Mouse (Mus musculus) hindbrain, embryonic 14.5 days (tissue): Measurements from ENCODE around the gene Arg1. TPM values are rescaled to one million over a fixed set of nuclear protein-coding genes. Genes with fewer than 3 reads are reported as not detected.

Source experiments
- ATAC-seq: fragments of 200-750 bp; cut with Nextera tagmentation; 2 replicates; pipeline ENCODE4 v1.8.0; 2017; ENCODE audit warnings: moderate number of reproducible peaks, mild to moderate bottlenecking, moderate TSS enrichment, moderate library complexity; ENCODE audit not compliant: low FRiP score
- DNase-seq: peaks from one replicate; pipeline ENCODE4 v3.0.0-alpha.2; 2015; ENCODE audit warnings: low spot score
- H3K27ac ChIP-seq: fragments of 300-500 bp; sonication (generic); 2 replicates; pipeline ENCODE4 v1.5.1; 2014; ENCODE audit warnings: mild to moderate bottlenecking, moderate library complexity
- H3K27me3 ChIP-seq: fragments of 300-500 bp; sonication (generic); 2 replicates; pipeline ENCODE4 v1.6.1; 2014; ENCODE audit warnings: mild to moderate bottlenecking, low read length, mixed read lengths; ENCODE audit not compliant: control insufficient read depth, insufficient read depth
- H3K36me3 ChIP-seq: fragments of 300-500 bp; sonication (generic); replicated peaks from 2 replicates; pipeline ENCODE4 v1.6.1; 2014; ENCODE audit not compliant: control insufficient read depth, insufficient read depth
- H3K4me1 ChIP-seq: fragments of 300-500 bp; sonication (generic); replicated peaks from 2 replicates; pipeline ENCODE4 v1.6.1; 2014; ENCODE audit warnings: antibody characterized with exemption, low read length, mixed read lengths; ENCODE audit not compliant: control insufficient read depth, insufficient read depth
- H3K4me2 ChIP-seq: fragments of 300-500 bp; sonication (generic); replicated peaks from 2 replicates; pipeline ENCODE4 v1.6.1; 2014; ENCODE audit warnings: mild to moderate bottlenecking, moderate library complexity
- H3K4me3 ChIP-seq: fragments of 300-500 bp; sonication (generic); replicated peaks from 2 replicates; pipeline ENCODE4 v1.5.1; 2014; ENCODE audit warnings: mild to moderate bottlenecking, low read length
- H3K9ac ChIP-seq: fragments of 300-500 bp; sonication (generic); 2 replicates; pipeline ENCODE4 v1.6.1; 2014
- H3K9me3 ChIP-seq: fragments of 300-500 bp; sonication (generic); 2 replicates; pipeline ENCODE4 v1.6.1; 2016; ENCODE audit warnings: low read length; ENCODE audit not compliant: control insufficient read depth
- WGBS: fragments of 180-500 bp; shearing (Covaris S2); extraction: QIAGEN DNeasy Blood & Tissue Kit; methylation state at CpG from one replicate; pipeline ENCODE4 v1.1.7; 2014; 5-methylcytosine and 5-hydroxymethylcytosine counted together
- polyA plus RNA-seq: library from polyadenylated mRNA; unstranded; fragments of >200 nt; fragmentation: Nextera tagmentation; extraction: Ambion mirVana; gene quantifications from 2 replicates; pipeline ENCODE4 v1.2.1, GENCODE M21; 2014

Gene Arg1
- polyA plus RNA-seq, 1 experiment from 2014 or later, result 2.8 TPM

DNA sequence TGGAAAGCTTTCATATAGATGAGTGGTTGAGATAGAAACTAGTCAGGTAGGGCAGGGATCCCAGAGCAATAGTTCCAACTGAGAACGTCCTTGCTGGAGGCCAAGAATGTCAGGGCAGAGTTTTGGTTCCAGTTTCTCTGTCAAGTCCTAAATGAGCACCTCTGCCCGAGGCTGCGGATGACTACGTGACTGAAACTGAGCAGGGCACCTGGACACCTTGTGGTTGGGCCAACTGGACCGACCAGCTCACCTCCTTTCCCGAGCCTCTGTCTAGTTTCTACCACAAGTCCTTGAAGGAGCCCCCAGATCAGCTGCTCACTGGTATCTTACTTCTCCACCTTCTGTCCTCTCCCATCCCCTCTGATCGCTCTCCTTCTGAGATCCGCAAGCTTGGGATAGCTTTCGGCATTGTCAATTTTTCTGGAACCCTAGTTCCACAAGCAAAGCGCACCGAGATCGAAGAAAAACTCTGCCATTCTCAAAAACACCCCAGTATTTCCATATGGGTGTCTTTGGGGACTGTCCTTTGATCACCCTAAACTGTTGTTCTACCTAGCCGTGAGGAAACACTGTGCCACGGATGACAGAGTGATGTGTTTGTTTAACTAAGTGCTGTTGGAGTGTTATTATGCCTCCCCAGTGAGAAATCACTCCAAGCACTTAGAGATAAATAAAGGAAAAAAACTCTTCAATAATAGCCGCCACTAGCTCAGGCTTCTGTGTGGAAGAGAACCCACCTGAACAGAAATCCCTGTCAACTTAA is 31.2 kb upstream of the Arg1 start:
- DNase-seq, result no peak
- H3K27me3 ChIP-seq, result no peaks in the 10 kb centered on the region
- ATAC-seq, result no peak
- no peak overlapping the region for H3K27ac ChIP-seq
- H3K36me3 ChIP-seq, result no peaks in the 10 kb centered on the region
- H3K9ac ChIP-seq, result no peak overlapping the region
- no peak overlapping the region for H3K4me3 ChIP-seq
- H3K4me2 ChIP-seq, result no peak overlapping the region
- no peaks in the 10 kb centered on the region for H3K9me3 ChIP-seq
- 81% methylated on average over 15 of the region's 15 CpGs for WGBS
- no peaks in the 10 kb centered on the region; the same call in 1 of the 2 replicates for H3K4me1 ChIP-seq

DNA sequence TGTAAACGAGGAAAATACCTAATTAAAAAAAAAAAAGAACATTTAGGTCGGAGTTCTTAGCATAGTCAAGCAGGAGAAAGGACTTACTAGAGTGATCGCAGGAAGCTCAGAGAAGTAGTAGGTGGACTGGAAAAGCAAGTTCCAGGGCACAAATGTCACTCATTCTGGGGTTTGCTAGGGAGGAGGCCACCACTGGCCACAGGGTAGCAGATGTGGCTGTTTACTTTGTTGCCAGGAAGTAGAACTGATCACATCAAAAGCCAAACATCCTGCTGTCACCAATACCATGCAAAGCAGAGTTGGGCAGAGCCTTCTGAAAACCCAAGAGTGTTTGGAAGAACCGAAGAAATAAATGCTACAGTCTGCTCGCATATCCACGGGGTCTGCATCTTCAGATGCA is 26.6 kb upstream of the Arg1 start:
- no peak for DNase-seq

DNA sequence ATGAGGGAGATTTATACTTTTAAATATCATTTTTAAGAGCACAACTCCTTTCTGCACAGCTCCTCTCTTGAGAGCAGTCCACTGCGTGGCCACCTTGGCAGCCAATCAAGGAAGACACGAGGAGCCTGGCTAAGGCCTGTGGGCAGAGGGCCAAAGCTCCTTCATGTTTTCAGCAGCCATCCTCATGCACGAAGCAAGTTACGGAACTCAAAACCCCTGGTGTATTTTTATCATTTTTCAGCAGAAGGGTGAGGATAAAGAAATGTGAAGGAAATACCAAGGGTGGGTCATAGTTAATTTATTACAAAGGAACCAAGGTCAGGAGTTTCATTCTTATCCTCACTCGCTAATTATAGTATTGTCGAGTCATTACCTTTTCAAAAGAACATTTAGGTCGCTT is 25.3 kb upstream of the Arg1 start:
- H3K4me3 ChIP-seq, result no peak overlapping the region
- H3K9me3 ChIP-seq, result no peaks in the 10 kb centered on the region
- ATAC-seq, result no peak
- no peak overlapping the region for H3K27ac ChIP-seq
- 84% methylated on average over 7 of the region's 7 CpGs for WGBS
- no peak for DNase-seq
- H3K4me2 ChIP-seq, result no peak overlapping the region
- no peaks in the 10 kb centered on the region for H3K27me3 ChIP-seq
- no peaks in the 10 kb centered on the region for H3K4me1 ChIP-seq
- no peaks in the 10 kb centered on the region for H3K36me3 ChIP-seq
- no peak overlapping the region for H3K9ac ChIP-seq

More for the DNA sequence above, 26.6 kb upstream of the Arg1 start:
- H3K27ac ChIP-seq, result no peak overlapping the region
- H3K4me1 ChIP-seq, result no peaks in the 10 kb centered on the region; the same call in 1 of the 2 replicates
- ATAC-seq, result no peak
- no peak overlapping the region for H3K4me3 ChIP-seq
- H3K27me3 ChIP-seq, result no peaks in the 10 kb centered on the region
- no peaks in the 10 kb centered on the region for H3K36me3 ChIP-seq
- H3K4me2 ChIP-seq, result no peak overlapping the region
- no peaks in the 10 kb centered on the region for H3K9me3 ChIP-seq
- WGBS, result 90% methylated on average over 6 of the region's 6 CpGs
- H3K9ac ChIP-seq, result no peak overlapping the region

DNA sequence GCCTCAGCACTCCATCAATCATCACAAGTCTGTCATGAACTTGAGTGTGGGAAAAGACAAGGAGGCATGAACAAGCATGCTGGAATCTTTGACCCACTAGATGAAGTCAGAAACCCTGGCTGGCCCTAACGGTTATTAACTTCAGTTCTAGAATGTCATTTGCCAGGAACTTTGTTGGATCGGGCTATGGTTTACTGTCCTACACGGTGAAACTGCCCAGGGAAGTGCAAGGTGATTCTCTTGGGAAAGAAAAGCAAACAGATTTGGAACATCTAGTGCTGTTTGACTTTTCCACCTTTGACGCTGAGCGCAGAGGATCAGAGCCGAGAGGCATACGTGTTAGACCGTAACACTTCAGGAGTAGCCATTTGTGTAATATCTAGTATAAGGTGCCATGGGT is 24.3 kb upstream of the Arg1 start:
- H3K4me2 ChIP-seq, result no peak overlapping the region
- WGBS, result 91% methylated on average over 8 of the region's 8 CpGs
- no peak for DNase-seq
- ATAC-seq, result no peak
- H3K4me3 ChIP-seq, result no peak overlapping the region
- no peaks in the 10 kb centered on the region for H3K36me3 ChIP-seq
- no peak overlapping the region for H3K9ac ChIP-seq
- no peaks in the 10 kb centered on the region for H3K9me3 ChIP-seq
- no peak overlapping the region for H3K27ac ChIP-seq
- H3K4me1 ChIP-seq, result no peaks in the 10 kb centered on the region
- no peaks in the 10 kb centered on the region for H3K27me3 ChIP-seq

DNA sequence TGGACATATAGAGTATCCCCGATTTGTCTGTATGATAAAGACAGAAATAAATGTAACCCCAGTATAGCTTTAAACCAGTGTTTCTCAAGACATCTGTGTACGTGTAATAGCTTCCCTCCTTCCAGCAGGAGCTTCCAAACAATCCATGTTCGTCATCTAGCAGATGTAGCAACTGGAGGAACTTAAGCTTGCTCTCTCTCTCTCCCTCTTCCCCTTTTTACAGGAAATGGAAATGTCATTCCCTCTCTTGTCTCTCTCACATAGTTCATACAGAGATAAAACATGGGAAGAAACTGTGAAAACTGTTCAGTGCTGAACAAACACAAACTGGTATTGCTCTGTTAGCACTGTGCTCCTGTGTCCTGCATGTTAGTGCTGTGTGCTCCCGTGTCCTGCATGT is 22.9 kb upstream of the Arg1 start:
- no peak for DNase-seq
- Histone ChIP-seq H3K27me3 (no peaks in the 10 kb centered on the region), H3K9ac (no peak overlapping the region), H3K4me2 (no peak overlapping the region), H3K4me1 (no peaks in the 10 kb centered on the region), H3K27ac (no peak overlapping the region), H3K36me3 (no peaks in the 10 kb centered on the region), H3K9me3 (no peaks in the 10 kb centered on the region), H3K4me3 (no peak overlapping the region)
- 75% methylated on average over 4 of the region's 4 CpGs for WGBS
- ATAC-seq, result no peak

DNA sequence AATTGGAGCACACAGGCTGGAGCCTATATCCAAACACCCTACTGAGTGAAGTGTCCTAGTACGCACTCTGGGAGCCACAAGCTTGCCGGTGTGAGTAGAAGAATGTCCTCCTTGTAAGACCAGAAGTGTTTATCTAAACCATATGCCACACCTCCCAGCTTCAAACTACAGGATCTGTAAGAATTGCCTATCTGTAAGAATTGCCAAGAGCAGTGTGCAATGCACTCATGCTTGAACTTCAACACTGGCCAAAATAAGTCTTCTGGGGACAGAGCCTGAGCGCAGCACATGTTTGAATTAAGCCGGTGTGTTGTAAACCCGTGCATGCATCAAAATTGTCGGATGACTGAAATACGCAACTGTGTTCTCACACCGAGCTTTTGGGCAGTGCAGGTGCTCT is 21.0 kb upstream of the Arg1 start:
- Histone ChIP-seq H3K9ac (no peak overlapping the region), H3K4me3 (no peak overlapping the region)
- WGBS, result 91% methylated on average over 8 of the region's 8 CpGs

DNA sequence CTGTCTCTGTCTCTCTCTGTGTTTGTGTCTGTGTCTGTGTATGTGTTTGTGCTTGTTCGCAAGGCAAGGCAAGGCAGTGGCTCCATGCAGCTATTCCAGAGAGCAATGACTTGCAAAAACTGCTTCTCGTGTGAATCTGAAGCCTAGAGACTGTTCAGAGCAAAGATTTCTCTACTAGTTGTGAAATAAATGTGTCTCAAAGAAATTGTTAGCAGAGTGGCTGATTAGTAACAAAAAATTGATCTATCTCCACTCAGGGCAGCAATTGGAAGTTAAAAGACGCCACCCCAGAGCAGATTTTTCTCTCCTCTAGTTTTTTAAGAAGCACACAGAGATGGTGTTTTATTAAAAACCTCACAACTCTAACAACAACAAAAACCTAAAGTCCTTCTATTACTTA is 20.6 kb upstream of the Arg1 start:
- Histone ChIP-seq H3K4me2 (no peak overlapping the region), H3K4me1 (no peaks in the 10 kb centered on the region), H3K36me3 (no peaks in the 10 kb centered on the region), H3K27ac (no peak overlapping the region), H3K27me3 (no peaks in the 10 kb centered on the region), H3K9me3 (no peaks in the 10 kb centered on the region), H3K9ac (no peak overlapping the region), H3K4me3 (no peak overlapping the region)
- 91% methylated on average over 3 of the region's 3 CpGs for WGBS
- ATAC-seq (no peak), DNase-seq (no peak)

More for the DNA sequence above, 21.0 kb upstream of the Arg1 start:
- Histone ChIP-seq H3K4me2 (no peak overlapping the region), H3K4me1 (no peaks in the 10 kb centered on the region), H3K27me3 (no peaks in the 10 kb centered on the region), H3K36me3 (no peaks in the 10 kb centered on the region), H3K9me3 (no peaks in the 10 kb centered on the region), H3K27ac (no peak overlapping the region)
- DNase-seq (no peak), ATAC-seq (no peak)

DNA sequence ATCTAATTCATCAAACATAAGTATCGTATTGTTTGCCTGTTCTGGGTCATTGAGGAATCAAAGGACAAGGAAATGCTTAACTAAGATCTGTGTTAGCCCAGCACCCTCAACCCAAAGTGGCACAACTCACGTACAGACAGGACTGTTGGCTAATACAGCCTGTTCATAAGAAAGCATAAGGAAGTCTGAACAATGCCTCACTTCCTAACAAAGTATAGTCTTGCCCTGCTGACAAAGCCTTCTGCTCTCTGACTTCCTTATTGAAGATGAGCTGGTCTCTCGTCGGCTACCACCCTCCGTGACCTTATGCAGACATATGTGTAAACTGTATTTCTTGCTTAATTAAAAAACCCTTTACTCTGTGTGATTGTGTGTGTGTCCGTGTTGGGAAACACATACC is 2.9 kb upstream of the Arg1 start:
- WGBS, result 84% methylated on average over 6 of the region's 6 CpGs
- H3K36me3 ChIP-seq, result no peaks in the 10 kb centered on the region
- DNase-seq, result no peak

DNA sequence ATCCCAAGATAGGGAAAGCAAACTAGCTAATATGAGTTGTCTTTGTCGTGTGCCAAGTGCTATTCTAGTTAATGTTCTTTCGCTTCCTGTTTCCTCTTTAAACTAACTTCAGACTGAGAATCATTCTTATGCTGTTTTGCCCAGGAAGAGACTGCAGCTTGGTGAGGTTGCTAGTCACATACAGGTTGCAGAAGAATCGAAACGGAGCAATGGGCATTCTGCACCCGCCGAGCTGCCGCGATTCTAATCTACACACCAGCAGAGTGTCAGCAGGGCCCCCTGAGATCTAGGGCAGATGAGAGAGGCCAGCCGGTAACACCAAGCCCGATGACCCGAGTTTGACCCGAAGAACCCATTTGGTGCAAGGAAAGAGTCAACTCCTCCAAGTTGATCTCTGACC is 788 bp upstream of the Arg1 start:
- DNase-seq (no peak), ATAC-seq (no peak)
- Histone ChIP-seq H3K9ac (no peak overlapping the region), H3K36me3 (no peaks in the 10 kb centered on the region), H3K27me3 (no peaks in the 10 kb centered on the region), H3K4me1 (0 out of 2 replicates have a peak, but pooled peaks cover 3% of the 10 kb centered on the region), H3K4me2 (no peak overlapping the region), H3K4me3 (no peak overlapping the region), H3K27ac (no peak overlapping the region), H3K9me3 (no peaks in the 10 kb centered on the region)
- 38% methylated on average over 12 of the region's 12 CpGs for WGBS

More for the DNA sequence above, 2.9 kb upstream of the Arg1 start:
- no peak overlapping the region for H3K27ac ChIP-seq
- H3K27me3 ChIP-seq, result no peaks in the 10 kb centered on the region
- H3K4me2 ChIP-seq, result no peak overlapping the region
- H3K4me1 ChIP-seq, result 0 out of 2 replicates have a peak, but pooled peaks cover 3% of the 10 kb centered on the region
- no peak overlapping the region for H3K4me3 ChIP-seq
- ATAC-seq, result no peak
- no peaks in the 10 kb centered on the region for H3K9me3 ChIP-seq
- H3K9ac ChIP-seq, result no peak overlapping the region
